Mouse (Mus musculus): ENCODE data around the gene Jup. TPM values are rescaled to one million over a fixed set of nuclear protein-coding genes. Genes with fewer than 3 reads are reported as not detected.

Gene Jup
- total and polyA plus RNA-seq, 3 experiments: 234 to 318 (median 237) TPM

GRCm38 (mm10) chr11:100406273-100406672 lies 8.7 kb upstream of the Jup start:
- H3K4me3 ChIP-seq: no peak overlapping the region
- 85% methylated on average over 8 of the region's 8 CpGs for whole genome bisulfite sequencing
- DNase-seq: no peak
- no peaks in the 10 kb centered on the region for H3K36me3 ChIP-seq (ENCODE audit: control insufficient read depth, insufficient read depth, low read length)
- TF ChIP-seq POLR2A (IDR thresholded peaks at IDR 0.05; ENCODE audit: insufficient read depth, low read depth, low read length): no peak
- TF ChIP-seq CTCF (IDR thresholded peaks at IDR 0.05): no peak
- TF ChIP-seq EP300 (IDR thresholded peaks at IDR 0.05; ENCODE audit: insufficient read depth, low read depth, low read length): no peak
- H3K9ac ChIP-seq (ENCODE audit: low read depth, low read length): no peak overlapping the region
- H3K27me3 ChIP-seq (ENCODE audit: control insufficient read depth, insufficient read depth, low read length): no peaks in the 10 kb centered on the region
- intact Hi-C loops (cut with DNase I): no loop called here
- H3K27ac ChIP-seq: no peak overlapping the region
- H3K4me1 ChIP-seq (ENCODE audit: control insufficient read depth, insufficient read depth, low read length): peaks cover 13% of the 10 kb centered on the region
- no peaks in the 10 kb centered on the region for H3K79me2 ChIP-seq (replicated peaks; ENCODE audit: control insufficient read depth, insufficient read depth, low read length)

- Histone ChIP-seq H3K79me2 (replicated peaks; ENCODE audit: control insufficient read depth, insufficient read depth, low read length) (no peaks in the 10 kb centered on the region), H3K4me1 (ENCODE audit: control insufficient read depth, insufficient read depth, low read length) (peaks cover 23% of the 10 kb centered on the region), H3K9ac (ENCODE audit: low read depth, low read length) (no peak overlapping the region), H3K27ac (no peak overlapping the region; the same call in 1 of the 2 replicates), H3K36me3 (ENCODE audit: control insufficient read depth, insufficient read depth, low read length) (no peaks in the 10 kb centered on the region), H3K27me3 (ENCODE audit: control insufficient read depth, insufficient read depth, low read length) (no peaks in the 10 kb centered on the region), H3K4me3 (no peak overlapping the region)
- intact Hi-C loops (cut with DNase I): no loop called here
- DNase-seq: no peak
- TF ChIP-seq CTCF (IDR thresholded peaks at IDR 0.05) (no peak), POLR2A (IDR thresholded peaks at IDR 0.05; ENCODE audit: insufficient read depth, low read depth, low read length) (no peak), EP300 (IDR thresholded peaks at IDR 0.05; ENCODE audit: insufficient read depth, low read depth, low read length) (no peak)
- 78% methylated on average over 3 of the region's 3 CpGs for WGBS
These were observed 7.0 kb upstream of the Jup start for GRCm38 (mm10) chr11:100404456-100405074.

GRCm38 (mm10) chr11:100403445-100404134 lies 6.0 kb upstream of the Jup start:
- 37% methylated on average over 10 of the region's 10 CpGs for WGBS
- H3K4me1 ChIP-seq (ENCODE audit: control insufficient read depth, insufficient read depth, low read length): peaks cover 25% of the 10 kb centered on the region
- DNase-seq: peak in 1 of 2 experiments; percentile 35
- H3K9ac ChIP-seq (ENCODE audit: low read depth, low read length): no peak overlapping the region
- no peaks in the 10 kb centered on the region for H3K36me3 ChIP-seq (ENCODE audit: control insufficient read depth, insufficient read depth, low read length)
- H3K27ac ChIP-seq: peak overlapping the region; percentile 93
- no peak overlapping the region for H3K4me3 ChIP-seq
- TF ChIP-seq CTCF (IDR thresholded peaks at IDR 0.05) (no peak), EP300 (IDR thresholded peaks at IDR 0.05; ENCODE audit: insufficient read depth, low read depth, low read length) (no peak), POLR2A (IDR thresholded peaks at IDR 0.05; ENCODE audit: insufficient read depth, low read depth, low read length) (no peak)
- intact Hi-C loops (cut with DNase I): no loop called here
- H3K27me3 ChIP-seq (ENCODE audit: control insufficient read depth, insufficient read depth, low read length): no peaks in the 10 kb centered on the region
- H3K79me2 ChIP-seq (replicated peaks; ENCODE audit: control insufficient read depth, insufficient read depth, low read length): no peaks in the 10 kb centered on the region

- no peak for DNase-seq
- Histone ChIP-seq H3K27me3 (ENCODE audit: control insufficient read depth, insufficient read depth, low read length) (no peaks in the 10 kb centered on the region), H3K27ac (peak overlapping the region; percentile 93), H3K4me1 (ENCODE audit: control insufficient read depth, insufficient read depth, low read length) (peaks cover 28% of the 10 kb centered on the region), H3K4me3 (no peak overlapping the region), H3K79me2 (replicated peaks; ENCODE audit: control insufficient read depth, insufficient read depth, low read length) (no peaks in the 10 kb centered on the region), H3K36me3 (ENCODE audit: control insufficient read depth, insufficient read depth, low read length) (no peaks in the 10 kb centered on the region), H3K9ac (ENCODE audit: low read depth, low read length) (peak overlapping the region; percentile 36)
- WGBS: 61% methylated on average over 2 of the region's 2 CpGs
- TF ChIP-seq CTCF (IDR thresholded peaks at IDR 0.05): no peak
- no peak for TF ChIP-seq EP300 (IDR thresholded peaks at IDR 0.05; ENCODE audit: insufficient read depth, low read depth, low read length)
- no peak for TF ChIP-seq POLR2A (IDR thresholded peaks at IDR 0.05; ENCODE audit: insufficient read depth, low read depth, low read length)
- intact Hi-C loops (cut with DNase I): no loop called here
These were observed 5.1 kb upstream of the Jup start for GRCm38 (mm10) chr11:100402682-100403081.

- TF ChIP-seq EP300 (IDR thresholded peaks at IDR 0.05; ENCODE audit: insufficient read depth, low read depth, low read length) (peak; percentile 75; the same call in 1 of the 2 replicates), CTCF (IDR thresholded peaks at IDR 0.05) (no peak), POLR2A (IDR thresholded peaks at IDR 0.05; ENCODE audit: insufficient read depth, low read depth, low read length) (peak; percentile 65)
- 32% methylated on average over 6 of the region's 6 CpGs for WGBS
- H3K27me3 ChIP-seq (ENCODE audit: control insufficient read depth, insufficient read depth, low read length): no peaks in the 10 kb centered on the region
- DNase-seq: peak; percentile 62 to 81
- H3K36me3 ChIP-seq (ENCODE audit: control insufficient read depth, insufficient read depth, low read length): no peaks in the 10 kb centered on the region
- peaks cover 28% of the 10 kb centered on the region for H3K4me1 ChIP-seq (ENCODE audit: control insufficient read depth, insufficient read depth, low read length)
- H3K4me3 ChIP-seq: no peak overlapping the region
- H3K9ac ChIP-seq (ENCODE audit: low read depth, low read length): peak overlapping the region; percentile 36
- H3K79me2 ChIP-seq (replicated peaks; ENCODE audit: control insufficient read depth, insufficient read depth, low read length): no peaks in the 10 kb centered on the region
- intact Hi-C loops (cut with DNase I): no loop called here
- H3K27ac ChIP-seq: peak overlapping the region; percentile 93
These were observed 4.7 kb upstream of the Jup start for GRCm38 (mm10) chr11:100402240-100402639.

GRCm38 (mm10) chr11:100400842-100401241 lies 3.3 kb upstream of the Jup start:
- no peak overlapping the region for H3K4me3 ChIP-seq
- DNase-seq: peak in 1 of 2 experiments; percentile 21
- TF ChIP-seq POLR2A (IDR thresholded peaks at IDR 0.05; ENCODE audit: insufficient read depth, low read depth, low read length): no peak
- TF ChIP-seq CTCF (IDR thresholded peaks at IDR 0.05): no peak
- TF ChIP-seq EP300 (IDR thresholded peaks at IDR 0.05; ENCODE audit: insufficient read depth, low read depth, low read length): no peak
- H3K27ac ChIP-seq: peak overlapping the region; percentile 54
- WGBS: 64% methylated on average over 6 of the region's 6 CpGs
- no peaks in the 10 kb centered on the region for H3K36me3 ChIP-seq (ENCODE audit: control insufficient read depth, insufficient read depth, low read length)
- intact Hi-C loops (cut with DNase I): no loop called here
- no peaks in the 10 kb centered on the region for H3K79me2 ChIP-seq (replicated peaks; ENCODE audit: control insufficient read depth, insufficient read depth, low read length)
- no peaks in the 10 kb centered on the region for H3K27me3 ChIP-seq (ENCODE audit: control insufficient read depth, insufficient read depth, low read length)
- H3K9ac ChIP-seq (ENCODE audit: low read depth, low read length): no peak overlapping the region
- H3K4me1 ChIP-seq (ENCODE audit: control insufficient read depth, insufficient read depth, low read length): peaks cover 28% of the 10 kb centered on the region

Data from heart, adult 2 months (tissue).